In the genomic region with DNA sequence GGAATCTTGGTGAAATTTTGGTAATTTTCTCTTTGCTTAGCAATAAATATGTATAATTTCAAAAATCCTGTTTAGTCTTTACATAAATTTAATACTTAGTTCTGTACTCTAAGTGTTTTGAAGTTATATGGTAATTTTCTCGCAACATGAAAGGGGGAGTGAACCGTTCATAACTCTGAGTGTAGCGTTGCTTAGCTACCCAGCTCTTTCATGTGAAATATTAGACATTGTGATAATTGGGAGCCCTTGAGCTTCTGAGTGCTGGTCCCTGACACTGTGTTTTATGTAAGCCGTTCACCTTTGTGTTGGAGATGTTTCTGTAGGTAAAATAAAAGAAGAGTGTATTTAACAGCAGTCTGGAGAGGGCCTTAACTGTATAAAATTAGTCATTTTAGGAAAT, we compare ENCODE assay signal across 21 mouse cellular contexts.
"Had no signal": no experiment of that assay in that cellular context is flagged by ENCODE, and none has a peak within 500 bp of the region (broad histone marks: within the 10 kb centered on the region; RNA-seq: fewer than 3 reads in every experiment).

No protein-coding gene starts in this region.

- H3K36me3 ChIP-seq: limb, embryonic 12.5 days; limb, embryonic 15.5 days; midbrain, embryonic 12.5 days; neural tube, embryonic 13.5 days; stomach, embryonic 15.5 days had no signal

- ATAC-seq: liver, postnatal 0 days; lung, postnatal 0 days had no signal

- H3K4me1 ChIP-seq: midbrain, embryonic 12.5 days; stomach, embryonic 15.5 days had no signal

- H3K9ac ChIP-seq: limb, embryonic 12.5 days; limb, embryonic 15.5 days; liver, embryonic 14.5 days; liver, postnatal 0 days; lung, embryonic 14.5 days; midbrain, embryonic 12.5 days; neural tube, embryonic 13.5 days; stomach, embryonic 15.5 days had no signal

- H3K27me3 ChIP-seq: limb, embryonic 12.5 days; limb, embryonic 15.5 days; megakaryocyte, embryonic 14.5 days; midbrain, embryonic 12.5 days; neural tube, embryonic 13.5 days; stomach, embryonic 15.5 days had no signal

- DNase-seq: kidney, adult 18-20 months; kidney, adult 9 months; kidney, postnatal 14 days; kidney, postnatal 4 days; left cerebral cortex, postnatal 4 days; liver, postnatal 0 days; lung, embryonic 14.5 days; lung, postnatal 36 days; right cerebral cortex, postnatal 25 days; spleen, adult 18-20 months; thymus, postnatal 25 days had no signal

- H3K9me3 ChIP-seq: limb, embryonic 12.5 days; limb, embryonic 15.5 days; megakaryocyte, embryonic 14.5 days; midbrain, embryonic 12.5 days; neural tube, embryonic 13.5 days; stomach, embryonic 15.5 days had no signal

- H3K4me2 ChIP-seq: limb, embryonic 12.5 days; limb, embryonic 15.5 days; liver, embryonic 11.5 days; lung, embryonic 14.5 days; midbrain, embryonic 12.5 days; neural tube, embryonic 13.5 days; stomach, embryonic 15.5 days had no signal

- H3K4me3 ChIP-seq: limb, embryonic 12.5 days; limb, embryonic 15.5 days; megakaryocyte, embryonic 14.5 days; midbrain, embryonic 12.5 days; myocyte; neural tube, embryonic 13.5 days; stomach, embryonic 15.5 days had no signal

- H3K27ac ChIP-seq: limb, embryonic 12.5 days; limb, embryonic 15.5 days; liver, embryonic 14.5 days; midbrain, embryonic 12.5 days; neural tube, embryonic 13.5 days; stomach, embryonic 15.5 days had no signal
